Mouse (Mus musculus): Measurements from ENCODE around the gene Cyb5d2. TPM values are rescaled to one million over a fixed set of nuclear protein-coding genes. Genes with fewer than 3 reads are reported as not detected.
"Not testable (repeated sequence)": the region's sequence is repeated elsewhere in the genome, so short reads cannot be mapped to it uniquely, and the experiment has no call there.

Gene Cyb5d2
- polyA plus RNA-seq, 1 experiment from 2014 or later: 2.5 TPM

DNA sequence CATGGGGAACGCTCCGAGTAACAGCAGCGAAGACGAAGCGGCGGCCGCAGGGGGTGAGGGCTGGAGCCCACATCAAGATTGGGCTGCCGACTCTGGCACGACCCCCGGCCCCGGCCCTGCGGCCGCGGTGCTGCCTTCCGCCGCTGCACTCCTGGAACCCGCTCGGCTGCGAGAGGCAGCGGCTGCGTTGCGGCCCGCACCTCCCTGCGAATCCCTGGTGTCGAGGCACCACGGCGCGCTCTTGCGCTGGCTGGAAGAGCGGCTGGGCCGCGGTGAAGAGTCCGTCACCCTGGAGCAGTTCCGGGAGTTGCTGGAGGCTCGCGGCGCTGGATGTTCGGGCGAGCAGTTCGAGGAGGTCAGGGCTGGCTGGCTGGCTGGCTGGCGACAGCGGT lies 350 bp upstream of the Cyb5d2 start:
- ATAC-seq (replicated peaks; ENCODE audit: low FRiP score, low TSS enrichment, low read depth) (peak; percentile 34), DNase-seq (ENCODE audit: low spot score) (no peak)
- no peaks in the 10 kb centered on the region; the same call in 1 of the 2 replicates for H3K4me1 ChIP-seq (replicated peaks; ENCODE audit: control insufficient read depth, insufficient read depth, low read length)
- under 1% methylated on average over 36 of the region's 42 CpGs for WGBS
- no peaks in the 10 kb centered on the region for H3K9me3 ChIP-seq (ENCODE audit: control insufficient read depth, low read length)
- 0 out of 2 replicates have a peak overlapping the region, but pooled peaks have one; percentile 25 for H3K27ac ChIP-seq (ENCODE audit: low read depth)
- H3K4me2 ChIP-seq (ENCODE audit: low read length): peak overlapping the region; percentile 76
- peak overlapping the region; percentile 74 for H3K9ac ChIP-seq (ENCODE audit: low read length)
- H3K27me3 ChIP-seq (replicated peaks; ENCODE audit: control insufficient read depth, insufficient read depth, low read length): no peaks in the 10 kb centered on the region
- no peaks in the 10 kb centered on the region for H3K36me3 ChIP-seq (ENCODE audit: control insufficient read depth, insufficient read depth, low read length)
- H3K4me3 ChIP-seq (ENCODE audit: low read depth, low read length): peak overlapping the region; percentile 75

DNA sequence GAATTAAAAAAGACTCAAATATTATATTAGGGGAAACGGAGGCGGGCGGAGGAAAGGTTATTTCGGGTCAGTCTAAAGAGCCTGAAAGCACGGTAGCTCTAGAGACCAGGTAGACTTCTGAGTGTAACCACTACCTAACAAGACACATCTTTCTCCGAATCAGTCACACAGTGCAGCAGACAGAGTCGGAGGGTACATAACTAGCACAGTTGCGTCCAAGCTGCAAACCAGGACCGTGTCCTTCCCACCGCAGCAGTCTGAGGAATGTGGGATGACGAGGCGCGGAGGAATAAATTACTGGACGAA lies 840 bp downstream of the Cyb5d2 start:
- Histone ChIP-seq H3K27ac (ENCODE audit: low read depth) (0 out of 2 replicates have a peak overlapping the region, but pooled peaks have one; percentile 35), H3K9ac (ENCODE audit: low read length) (peak overlapping the region; percentile 74), H3K27me3 (replicated peaks; ENCODE audit: control insufficient read depth, insufficient read depth, low read length) (no peaks in the 10 kb centered on the region), H3K4me1 (replicated peaks; ENCODE audit: control insufficient read depth, insufficient read depth, low read length) (no peaks in the 10 kb centered on the region; the same call in 1 of the 2 replicates), H3K4me2 (ENCODE audit: low read length) (peak overlapping the region; percentile 76), H3K4me3 (ENCODE audit: low read depth, low read length) (peak overlapping the region; percentile 75), H3K9me3 (ENCODE audit: control insufficient read depth, low read length) (no peaks in the 10 kb centered on the region), H3K36me3 (ENCODE audit: control insufficient read depth, insufficient read depth, low read length) (no peaks in the 10 kb centered on the region)
- ATAC-seq (replicated peaks; ENCODE audit: low FRiP score, low TSS enrichment, low read depth) (peak; percentile 28; the same call in 1 of the 2 replicates), DNase-seq (ENCODE audit: low spot score) (no peak)
- 20% methylated on average over 14 of the region's 14 CpGs for WGBS

DNA sequence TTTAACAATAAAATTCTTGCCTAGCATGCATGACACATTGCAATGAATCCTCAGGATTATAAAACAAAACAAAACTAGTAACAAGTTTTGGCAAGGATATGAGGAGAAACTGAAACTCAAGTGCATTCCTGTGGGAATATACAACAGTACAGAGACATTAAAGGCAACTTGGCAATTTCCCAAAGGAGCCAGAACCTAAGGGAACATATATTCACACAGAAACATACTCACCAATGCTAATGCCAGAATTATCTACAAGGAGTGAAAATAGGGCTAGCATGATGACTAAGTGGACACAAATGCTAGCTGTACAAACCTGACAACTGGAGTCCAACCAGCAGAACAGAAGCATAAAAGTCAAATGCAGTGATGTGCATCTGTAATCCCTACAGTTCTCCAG lies 3.9 kb downstream of the Cyb5d2 start:
- no peak for DNase-seq (ENCODE audit: low spot score)
- Histone ChIP-seq H3K9me3 (ENCODE audit: control insufficient read depth, low read length) (no peaks in the 10 kb centered on the region), H3K36me3 (ENCODE audit: control insufficient read depth, insufficient read depth, low read length) (no peaks in the 10 kb centered on the region), H3K4me3 (ENCODE audit: low read depth, low read length) (no peak overlapping the region), H3K4me1 (replicated peaks; ENCODE audit: control insufficient read depth, insufficient read depth, low read length) (no peaks in the 10 kb centered on the region; the same call in 1 of the 2 replicates), H3K27ac (ENCODE audit: low read depth) (no peak overlapping the region), H3K4me2 (ENCODE audit: low read length) (no peak overlapping the region), H3K27me3 (replicated peaks; ENCODE audit: control insufficient read depth, insufficient read depth, low read length) (no peaks in the 10 kb centered on the region), H3K9ac (ENCODE audit: low read length) (no peak overlapping the region)
- no peak for ATAC-seq (replicated peaks; ENCODE audit: low FRiP score, low TSS enrichment, low read depth)

DNA sequence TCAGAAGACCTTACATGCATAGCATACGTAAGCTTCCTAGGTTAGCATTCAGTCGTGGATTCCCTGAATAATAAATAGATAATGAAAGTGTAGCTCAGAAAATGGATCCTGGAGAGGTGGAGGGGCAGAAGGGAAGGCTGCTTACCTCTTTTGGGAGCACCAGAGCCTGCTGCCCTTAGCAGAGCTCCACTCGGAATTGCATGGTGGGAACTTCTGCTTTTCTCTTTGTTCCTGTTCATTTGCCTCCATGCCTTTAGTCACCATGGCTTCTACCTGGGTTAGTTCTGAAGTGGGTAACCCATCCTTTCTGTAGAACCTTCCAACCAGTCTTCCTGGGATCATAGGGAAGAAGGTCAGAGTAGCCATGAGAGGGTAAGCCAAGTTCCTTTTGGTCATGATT lies 13.4 kb downstream of the Cyb5d2 start:
- Histone ChIP-seq H3K27ac (ENCODE audit: low read depth) (no peak overlapping the region), H3K9me3 (ENCODE audit: control insufficient read depth, low read length) (no peaks in the 10 kb centered on the region), H3K36me3 (ENCODE audit: control insufficient read depth, insufficient read depth, low read length) (no peaks in the 10 kb centered on the region), H3K9ac (ENCODE audit: low read length) (no peak overlapping the region), H3K4me3 (ENCODE audit: low read depth, low read length) (no peak overlapping the region), H3K4me2 (ENCODE audit: low read length) (no peak overlapping the region), H3K27me3 (replicated peaks; ENCODE audit: control insufficient read depth, insufficient read depth, low read length) (no peaks in the 10 kb centered on the region), H3K4me1 (replicated peaks; ENCODE audit: control insufficient read depth, insufficient read depth, low read length) (no peaks in the 10 kb centered on the region)
- DNase-seq (ENCODE audit: low spot score): no peak
- WGBS: 86% methylated on average over 3 of the region's 3 CpGs
- ATAC-seq (replicated peaks; ENCODE audit: low FRiP score, low TSS enrichment, low read depth): no peak

DNA sequence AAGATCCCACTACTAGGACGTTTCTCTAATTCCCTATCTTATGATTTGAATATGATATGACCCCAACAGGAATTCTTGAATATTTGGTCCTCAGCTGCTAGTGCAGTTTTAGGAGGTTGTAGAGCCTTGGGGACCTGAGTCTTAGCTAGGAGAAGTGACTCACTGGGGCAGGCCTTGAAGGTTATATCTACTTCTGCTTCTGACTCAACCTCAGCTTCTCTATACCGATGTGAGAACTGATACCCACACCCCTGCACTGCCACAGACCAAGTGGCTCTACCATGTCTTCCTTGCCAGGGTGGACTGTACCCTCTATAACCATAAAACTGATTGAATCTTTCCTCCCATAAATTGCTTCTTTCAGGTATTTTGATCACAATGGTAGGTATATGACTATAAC lies 13.8 kb downstream of the Cyb5d2 start:
- WGBS: 72% methylated on average over 2 of the region's 2 CpGs
- Histone ChIP-seq H3K9ac (ENCODE audit: low read length) (no peak overlapping the region), H3K27me3 (replicated peaks; ENCODE audit: control insufficient read depth, insufficient read depth, low read length) (no peaks in the 10 kb centered on the region), H3K27ac (ENCODE audit: low read depth) (no peak overlapping the region), H3K4me1 (replicated peaks; ENCODE audit: control insufficient read depth, insufficient read depth, low read length) (no peaks in the 10 kb centered on the region), H3K36me3 (ENCODE audit: control insufficient read depth, insufficient read depth, low read length) (no peaks in the 10 kb centered on the region), H3K9me3 (ENCODE audit: control insufficient read depth, low read length) (no peaks in the 10 kb centered on the region), H3K4me3 (ENCODE audit: low read depth, low read length) (no peak overlapping the region), H3K4me2 (ENCODE audit: low read length) (no peak overlapping the region)
- no peak for DNase-seq (ENCODE audit: low spot score)
- ATAC-seq (replicated peaks; ENCODE audit: low FRiP score, low TSS enrichment, low read depth): no peak

DNA sequence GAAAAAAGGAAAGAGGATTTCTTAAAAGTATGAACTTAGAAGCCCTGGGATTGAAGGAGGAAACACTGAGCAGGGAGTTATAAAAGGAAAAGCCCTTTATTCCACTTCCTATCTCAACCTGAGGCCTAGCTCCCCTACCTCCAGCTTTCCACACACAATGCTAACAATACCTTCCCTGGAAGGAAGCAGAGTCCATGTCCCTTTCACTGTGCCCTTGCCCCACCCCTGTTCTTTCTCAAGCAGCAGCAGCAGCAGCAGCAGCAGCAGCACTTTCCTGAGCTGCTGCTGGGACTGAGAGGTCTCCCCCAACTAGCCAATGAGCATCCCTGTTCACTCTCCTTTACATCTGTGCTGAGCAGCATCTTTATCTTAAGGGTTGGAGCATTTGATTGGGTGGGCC lies 17.0 kb downstream of the Cyb5d2 start:
- no peak for ATAC-seq (replicated peaks; ENCODE audit: low FRiP score, low TSS enrichment, low read depth)
- no peak overlapping the region for H3K4me3 ChIP-seq (ENCODE audit: low read depth, low read length)
- H3K36me3 ChIP-seq (ENCODE audit: control insufficient read depth, insufficient read depth, low read length): no peaks in the 10 kb centered on the region
- DNase-seq (ENCODE audit: low spot score): no peak
- no peaks in the 10 kb centered on the region for H3K4me1 ChIP-seq (replicated peaks; ENCODE audit: control insufficient read depth, insufficient read depth, low read length)
- no peaks in the 10 kb centered on the region for H3K9me3 ChIP-seq (ENCODE audit: control insufficient read depth, low read length)
- no peaks in the 10 kb centered on the region for H3K27me3 ChIP-seq (replicated peaks; ENCODE audit: control insufficient read depth, insufficient read depth, low read length)
- no peak overlapping the region for H3K4me2 ChIP-seq (ENCODE audit: low read length)
- H3K9ac ChIP-seq (ENCODE audit: low read length): no peak overlapping the region
- H3K27ac ChIP-seq (ENCODE audit: low read depth): no peak overlapping the region

DNA sequence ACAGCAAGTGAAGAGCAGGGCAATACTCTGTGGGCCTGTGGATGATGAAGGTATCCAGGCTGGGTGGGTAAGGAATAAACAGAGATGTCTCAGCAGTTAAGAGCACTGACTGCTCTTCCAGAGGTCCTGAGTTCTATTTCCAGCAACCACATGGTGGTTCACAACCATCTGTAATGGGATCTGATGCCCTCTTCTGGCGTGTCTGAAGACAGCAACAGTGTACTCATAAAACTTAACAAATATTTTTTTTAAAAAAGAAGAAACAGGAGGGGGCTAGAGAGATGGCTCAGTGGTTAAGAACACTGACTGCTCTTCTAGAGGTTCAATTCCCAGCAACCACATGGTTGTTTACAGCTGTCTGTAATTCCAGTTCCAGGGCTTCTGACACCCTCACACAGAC lies 23.3 kb downstream of the Cyb5d2 start:
- 38% methylated on average over 1 of the region's 1 CpGs for WGBS
- ATAC-seq (replicated peaks; ENCODE audit: low FRiP score, low TSS enrichment, low read depth); DNase-seq (ENCODE audit: low spot score): not testable (repeated sequence)

DNA sequence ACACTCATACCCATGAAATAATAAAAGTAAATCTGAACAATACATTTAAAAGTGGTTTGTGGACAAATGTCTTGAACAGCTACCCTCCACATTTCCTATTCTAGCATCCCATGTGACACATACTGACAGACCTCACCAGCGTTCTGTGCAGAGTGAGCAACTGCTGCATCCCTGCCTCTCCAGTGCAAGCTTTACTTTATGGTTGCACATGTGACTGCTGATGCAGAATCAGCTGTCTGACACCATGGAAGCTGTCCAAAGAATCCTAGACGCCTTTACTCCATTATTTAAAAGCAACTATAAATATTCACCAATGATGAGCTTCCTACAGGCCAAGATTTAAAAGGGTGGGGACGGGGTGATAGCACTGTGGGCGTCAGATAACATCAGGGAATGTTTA lies 24.5 kb downstream of the Cyb5d2 start:
- H3K27me3 ChIP-seq (replicated peaks; ENCODE audit: control insufficient read depth, insufficient read depth, low read length): no peaks in the 10 kb centered on the region
- H3K36me3 ChIP-seq (ENCODE audit: control insufficient read depth, insufficient read depth, low read length): peaks cover 27% of the 10 kb centered on the region
- peaks cover 4% of the 10 kb centered on the region; the same call in 1 of the 2 replicates for H3K4me1 ChIP-seq (replicated peaks; ENCODE audit: control insufficient read depth, insufficient read depth, low read length)
- 61% methylated on average over 4 of the region's 4 CpGs for WGBS
- H3K9ac ChIP-seq (ENCODE audit: low read length): no peak overlapping the region
- no peaks in the 10 kb centered on the region for H3K9me3 ChIP-seq (ENCODE audit: control insufficient read depth, low read length)
- DNase-seq (ENCODE audit: low spot score) (no peak), ATAC-seq (replicated peaks; ENCODE audit: low FRiP score, low TSS enrichment, low read depth) (no peak)
- no peak overlapping the region for H3K27ac ChIP-seq (ENCODE audit: low read depth)
- no peak overlapping the region for H3K4me2 ChIP-seq (ENCODE audit: low read length)
- no peak overlapping the region for H3K4me3 ChIP-seq (ENCODE audit: low read depth, low read length)

More for the DNA sequence above, 23.3 kb downstream of the Cyb5d2 start:
- not testable (repeated sequence) for H3K27me3 ChIP-seq (replicated peaks; ENCODE audit: control insufficient read depth, insufficient read depth, low read length); H3K4me3 ChIP-seq (ENCODE audit: low read depth, low read length); H3K9ac ChIP-seq (ENCODE audit: low read length); H3K4me1 ChIP-seq (replicated peaks; ENCODE audit: control insufficient read depth, insufficient read depth, low read length); H3K4me2 ChIP-seq (ENCODE audit: low read length); H3K9me3 ChIP-seq (ENCODE audit: control insufficient read depth, low read length); H3K27ac ChIP-seq (ENCODE audit: low read depth)
- H3K36me3 ChIP-seq (ENCODE audit: control insufficient read depth, insufficient read depth, low read length): peaks cover 21% of the 10 kb centered on the region

DNA sequence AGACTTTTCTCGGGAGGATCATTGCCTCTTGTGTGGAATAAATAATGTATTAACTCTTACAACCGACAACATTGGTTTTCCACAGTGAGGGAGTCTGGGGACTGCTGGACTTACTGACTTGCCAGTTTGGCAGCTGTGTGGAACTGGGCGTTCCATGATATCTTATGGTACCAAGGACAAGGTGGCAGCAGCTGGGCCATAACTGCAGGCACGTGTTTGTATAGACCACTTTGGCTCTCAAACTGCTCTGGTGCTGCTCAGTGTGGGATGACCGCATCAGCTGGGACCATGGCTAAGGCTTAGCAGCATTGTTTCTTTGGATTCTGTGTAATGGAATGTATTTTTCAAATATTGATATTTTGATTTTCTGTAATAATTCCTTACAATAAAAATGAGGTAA lies 25.1 kb downstream of the Cyb5d2 start:
- peaks cover 4% of the 10 kb centered on the region; the same call in 1 of the 2 replicates for H3K4me1 ChIP-seq (replicated peaks; ENCODE audit: control insufficient read depth, insufficient read depth, low read length)
- no peaks in the 10 kb centered on the region for H3K27me3 ChIP-seq (replicated peaks; ENCODE audit: control insufficient read depth, insufficient read depth, low read length)
- H3K9ac ChIP-seq (ENCODE audit: low read length): no peak overlapping the region
- no peaks in the 10 kb centered on the region for H3K9me3 ChIP-seq (ENCODE audit: control insufficient read depth, low read length)
- H3K27ac ChIP-seq (ENCODE audit: low read depth): no peak overlapping the region
- H3K4me2 ChIP-seq (ENCODE audit: low read length): no peak overlapping the region
- no peak for DNase-seq (ENCODE audit: low spot score)
- WGBS: 74% methylated on average over 5 of the region's 5 CpGs
- no peak for ATAC-seq (replicated peaks; ENCODE audit: low FRiP score, low TSS enrichment, low read depth)
- H3K4me3 ChIP-seq (ENCODE audit: low read depth, low read length): no peak overlapping the region
- peaks cover 27% of the 10 kb centered on the region for H3K36me3 ChIP-seq (ENCODE audit: control insufficient read depth, insufficient read depth, low read length)
